Mouse (Mus musculus): ENCODE measurements around the gene Sgo2a.

DNA sequence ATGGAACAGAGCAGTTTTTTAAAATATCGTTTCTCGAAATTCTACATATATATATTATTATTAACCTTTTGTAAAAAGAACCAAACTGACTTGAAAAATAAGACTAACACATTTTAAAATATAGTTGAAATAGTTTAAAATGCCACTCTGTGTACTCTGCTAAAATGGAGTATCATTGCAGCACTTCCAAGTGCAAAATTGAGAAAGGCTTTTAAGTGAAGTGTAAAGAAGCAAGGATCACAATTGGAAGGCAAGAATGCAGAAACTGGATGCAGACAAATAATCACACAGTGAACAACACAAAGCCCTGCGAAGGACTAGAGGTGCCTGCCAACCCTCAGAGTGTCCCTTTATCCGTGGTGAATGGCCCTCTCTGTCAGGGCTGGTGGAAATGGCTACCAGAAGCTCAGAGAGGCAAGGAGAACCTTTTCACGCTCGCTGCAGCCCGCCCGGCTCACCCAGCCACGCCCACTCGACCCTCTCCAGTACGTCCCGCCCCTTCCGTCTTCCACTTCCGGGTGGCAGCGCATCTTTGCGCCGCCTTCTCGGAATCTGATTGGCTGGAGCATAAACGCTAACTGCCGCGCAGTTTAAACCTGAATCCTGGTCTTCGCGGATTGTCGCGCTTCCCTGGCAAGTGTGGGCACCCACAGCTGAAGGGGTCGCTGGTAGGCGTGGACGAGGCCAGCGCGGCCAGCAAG lies at the start of gene Sgo2a:
- TF ChIP-seq POLR2A (IDR thresholded peaks at IDR 0.05; ENCODE audit: extremely low read depth, insufficient read depth, low read length): peak; percentile 96
- no peak for TF ChIP-seq CTCF (IDR thresholded peaks at IDR 0.05; ENCODE audit: extremely low read depth, insufficient read depth, low read length)

All from cortical plate, adult 2 months (tissue).